Mouse (Mus musculus): ENCODE measurements at regions not wholly inside any gene's neighbourhood (a gene's known extent, or its start where the extent isn't known, plus 50 kb on each side); places are given as distances from the start of the nearest gene placed in this dataset.

- TF ChIP-seq CTCF (IDR thresholded peaks at IDR 0.05; ENCODE audit: extremely low read depth, insufficient read depth, insufficient read length, insufficient replicate concordance): no peak
- TF ChIP-seq POLR2A (IDR thresholded peaks at IDR 0.05; ENCODE audit: low read depth, low read length): no peak
These were observed 158.4 kb upstream of the Rai2 start for GRCm38 (mm10) chrX:161558511-161558910.
